Mouse (Mus musculus): ENCODE results near the gene Map3k7cl. TPM values are rescaled to one million over a fixed set of nuclear protein-coding genes. Genes with fewer than 3 reads are reported as not detected.

The Map3k7cl gene
- total and polyA plus RNA-seq, 2 experiments from 2014 or later, result 0.14 to 0.26 TPM

GRCm38 (mm10) chr16:87548348-87548747, 4.8 kb upstream of the Map3k7cl start:
- no peak overlapping the region for H3K27ac ChIP-seq
- WGBS, result 73% methylated on average over 2 of the region's 2 CpGs
- H3K4me1 ChIP-seq (ENCODE audit: insufficient read depth, low read length), result no peaks in the 10 kb centered on the region
- no peak overlapping the region for H3K4me2 ChIP-seq (ENCODE audit: low read depth, low read length)
- no peak overlapping the region for H3K4me3 ChIP-seq (ENCODE audit: low read length)
- ATAC-seq (no peak), DNase-seq (ENCODE audit: low spot score) (no peak)
- peak; percentile 29 for TF ChIP-seq CTCF (IDR thresholded peaks at IDR 0.05; ENCODE audit: low read depth)
- no peaks in the 10 kb centered on the region for H3K36me3 ChIP-seq (ENCODE audit: insufficient read depth, low read length)
- H3K27me3 ChIP-seq (ENCODE audit: insufficient read depth, low read length), result no peaks in the 10 kb centered on the region
- H3K9ac ChIP-seq (replicated peaks; ENCODE audit: low read length), result no peak overlapping the region
- no peaks in the 10 kb centered on the region for H3K9me3 ChIP-seq (ENCODE audit: low read length)

GRCm38 (mm10) chr16:87556320-87556719, 3.2 kb downstream of the Map3k7cl start:
- no peak overlapping the region for H3K4me2 ChIP-seq (ENCODE audit: low read depth, low read length)
- WGBS, result 68% methylated on average over 8 of the region's 8 CpGs
- no peak overlapping the region for H3K4me3 ChIP-seq (ENCODE audit: low read length)
- H3K36me3 ChIP-seq (ENCODE audit: insufficient read depth, low read length), result no peaks in the 10 kb centered on the region
- ATAC-seq (no peak), DNase-seq (ENCODE audit: low spot score) (no peak)
- H3K9ac ChIP-seq (replicated peaks; ENCODE audit: low read length), result no peak overlapping the region
- no peaks in the 10 kb centered on the region for H3K9me3 ChIP-seq (ENCODE audit: low read length)
- no peak for TF ChIP-seq CTCF (IDR thresholded peaks at IDR 0.05; ENCODE audit: low read depth)
- H3K27ac ChIP-seq, result no peak overlapping the region
- H3K27me3 ChIP-seq (ENCODE audit: insufficient read depth, low read length), result no peaks in the 10 kb centered on the region
- H3K4me1 ChIP-seq (ENCODE audit: insufficient read depth, low read length), result no peaks in the 10 kb centered on the region

- H3K36me3 ChIP-seq (ENCODE audit: insufficient read depth, low read length), result no peaks in the 10 kb centered on the region
- H3K9me3 ChIP-seq (ENCODE audit: low read length), result no peaks in the 10 kb centered on the region
- H3K27ac ChIP-seq, result no peak overlapping the region
- H3K4me3 ChIP-seq (ENCODE audit: low read length), result no peak overlapping the region
- ATAC-seq (no peak), DNase-seq (ENCODE audit: low spot score) (no peak)
- H3K27me3 ChIP-seq (ENCODE audit: insufficient read depth, low read length), result no peaks in the 10 kb centered on the region
- WGBS, result 86% methylated on average over 4 of the region's 4 CpGs
- TF ChIP-seq CTCF (IDR thresholded peaks at IDR 0.05; ENCODE audit: low read depth), result no peak
- no peaks in the 10 kb centered on the region for H3K4me1 ChIP-seq (ENCODE audit: insufficient read depth, low read length)
- no peak overlapping the region for H3K4me2 ChIP-seq (ENCODE audit: low read depth, low read length)
- H3K9ac ChIP-seq (replicated peaks; ENCODE audit: low read length), result no peak overlapping the region
These were observed 8.4 kb downstream of the Map3k7cl start for GRCm38 (mm10) chr16:87561501-87561900.

GRCm38 (mm10) chr16:87563524-87563923, 10.4 kb downstream of the Map3k7cl start:
- DNase-seq (ENCODE audit: low spot score) (no peak), ATAC-seq (no peak)
- H3K9ac ChIP-seq (replicated peaks; ENCODE audit: low read length), result no peak overlapping the region
- no peaks in the 10 kb centered on the region for H3K36me3 ChIP-seq (ENCODE audit: insufficient read depth, low read length)
- no peaks in the 10 kb centered on the region for H3K27me3 ChIP-seq (ENCODE audit: insufficient read depth, low read length)
- H3K27ac ChIP-seq, result no peak overlapping the region
- H3K4me1 ChIP-seq (ENCODE audit: insufficient read depth, low read length), result no peaks in the 10 kb centered on the region
- no peak overlapping the region for H3K4me3 ChIP-seq (ENCODE audit: low read length)
- no peaks in the 10 kb centered on the region for H3K9me3 ChIP-seq (ENCODE audit: low read length)
- TF ChIP-seq CTCF (IDR thresholded peaks at IDR 0.05; ENCODE audit: low read depth), result no peak
- 76% methylated on average over 6 of the region's 6 CpGs for WGBS
- H3K4me2 ChIP-seq (ENCODE audit: low read depth, low read length), result no peak overlapping the region

- ATAC-seq, result no peak
- Histone ChIP-seq H3K4me2 (ENCODE audit: low read depth, low read length) (no peak overlapping the region), H3K36me3 (ENCODE audit: insufficient read depth, low read length) (no peaks in the 10 kb centered on the region), H3K9me3 (ENCODE audit: low read length) (no peaks in the 10 kb centered on the region), H3K27ac (no peak overlapping the region), H3K9ac (replicated peaks; ENCODE audit: low read length) (no peak overlapping the region), H3K27me3 (ENCODE audit: insufficient read depth, low read length) (no peaks in the 10 kb centered on the region), H3K4me3 (ENCODE audit: low read length) (no peak overlapping the region), H3K4me1 (ENCODE audit: insufficient read depth, low read length) (0 out of 2 replicates have a peak, but pooled peaks cover under 1% of the 10 kb centered on the region)
- TF ChIP-seq CTCF (IDR thresholded peaks at IDR 0.05; ENCODE audit: low read depth), result no peak
- WGBS, result 84% methylated on average over 3 of the region's 3 CpGs
- no peak for DNase-seq (ENCODE audit: low spot score)
These were observed 11.4 kb downstream of the Map3k7cl start for GRCm38 (mm10) chr16:87564564-87564963.

- no peaks in the 10 kb centered on the region for H3K36me3 ChIP-seq (ENCODE audit: insufficient read depth, low read length)
- H3K27me3 ChIP-seq (ENCODE audit: insufficient read depth, low read length), result no peaks in the 10 kb centered on the region
- no peak overlapping the region for H3K9ac ChIP-seq (replicated peaks; ENCODE audit: low read length)
- WGBS, result 42% methylated on average over 13 of the region's 13 CpGs
- no peaks in the 10 kb centered on the region for H3K9me3 ChIP-seq (ENCODE audit: low read length)
- no peak for TF ChIP-seq CTCF (IDR thresholded peaks at IDR 0.05; ENCODE audit: low read depth)
- no peak overlapping the region for H3K4me3 ChIP-seq (ENCODE audit: low read length)
- ATAC-seq (peak; percentile 68), DNase-seq (ENCODE audit: low spot score) (peak; percentile 80)
- H3K4me1 ChIP-seq (ENCODE audit: insufficient read depth, low read length), result 0 out of 2 replicates have a peak, but pooled peaks cover 3% of the 10 kb centered on the region
- H3K4me2 ChIP-seq (ENCODE audit: low read depth, low read length), result peak overlapping the region; percentile 34
- H3K27ac ChIP-seq, result peak overlapping the region; percentile 32
These were observed 14.4 kb downstream of the Map3k7cl start for GRCm38 (mm10) chr16:87567572-87567971.

GRCm38 (mm10) chr16:87568241-87568640, 15.1 kb downstream of the Map3k7cl start:
- 0 out of 2 replicates have a peak, but pooled peaks cover 3% of the 10 kb centered on the region for H3K4me1 ChIP-seq (ENCODE audit: insufficient read depth, low read length)
- no peaks in the 10 kb centered on the region for H3K9me3 ChIP-seq (ENCODE audit: low read length)
- no peak for ATAC-seq
- WGBS, result 80% methylated on average over 7 of the region's 7 CpGs
- no peaks in the 10 kb centered on the region for H3K27me3 ChIP-seq (ENCODE audit: insufficient read depth, low read length)
- no peaks in the 10 kb centered on the region for H3K36me3 ChIP-seq (ENCODE audit: insufficient read depth, low read length)
- peak overlapping the region; percentile 34; the same call in 1 of the 2 replicates for H3K4me2 ChIP-seq (ENCODE audit: low read depth, low read length)
- peak overlapping the region; percentile 32 for H3K27ac ChIP-seq
- DNase-seq (ENCODE audit: low spot score), result no peak
- no peak for TF ChIP-seq CTCF (IDR thresholded peaks at IDR 0.05; ENCODE audit: low read depth)
- H3K9ac ChIP-seq (replicated peaks; ENCODE audit: low read length), result no peak overlapping the region
- no peak overlapping the region for H3K4me3 ChIP-seq (ENCODE audit: low read length)
